Mouse (Mus musculus): ENCODE results near the gene Sult2b1.

DNA sequence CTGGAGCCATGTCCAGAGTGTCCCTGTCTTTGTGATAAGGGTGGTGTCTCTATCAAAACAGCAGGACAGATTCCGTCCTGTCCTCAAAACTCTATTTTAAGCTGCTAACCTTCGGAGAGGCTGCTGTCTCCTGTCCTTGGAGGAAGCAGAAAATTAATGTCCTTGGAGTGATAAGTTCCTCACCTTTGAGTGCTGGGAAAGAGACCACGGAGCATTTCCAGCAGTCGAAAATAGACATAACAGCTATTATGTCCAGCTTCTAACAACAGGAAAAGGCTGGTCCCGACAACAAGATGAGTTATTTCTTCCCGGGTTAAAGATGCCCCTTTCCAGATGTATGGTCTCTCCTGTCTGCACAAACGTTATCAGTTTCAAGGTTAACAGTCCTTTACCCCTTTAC is 9.2 kb downstream of the Sult2b1 start:
- no peak for TF ChIP-seq POLR2A (IDR thresholded peaks at IDR 0.05; ENCODE audit: insufficient read depth, low read depth, low read length)
- no peak for TF ChIP-seq CTCF (IDR thresholded peaks at IDR 0.05)
